In genomic region chr7:92180591-92181587, GRCm38 (mm10) we compare ENCODE assay signal across 7 mouse cellular contexts.
DNase-seq lines count a peak whose midpoint lies in the region; ATAC-seq and TF ChIP-seq lines count a peak whose summit lies in the region.

No protein-coding gene starts in this region.

- H3K4me3 ChIP-seq in embryonic facial prominence, embryonic 11.5 days (ENCODE audit: low read depth, low read length) = peak overlapping the region; percentile 27
- H3K4me3 ChIP-seq in heart, embryonic 16.5 days (ENCODE audit: low read length) = peak overlapping the region; percentile 59
- H3K4me3 ChIP-seq in kidney, embryonic 16.5 days (ENCODE audit: low read length) = peak overlapping the region; percentile 48
- H3K4me3 ChIP-seq in midbrain, embryonic 11.5 days (ENCODE audit: low read depth, low read length) = peak overlapping the region; percentile 26
- peak overlapping the region; percentile 35 for H3K4me3 ChIP-seq in testis, adult 2 months (ENCODE audit: control insufficient read depth, low read depth, low read length)

- H3K4me2 ChIP-seq in embryonic facial prominence, embryonic 11.5 days (ENCODE audit: low read depth, low read length) = peak overlapping the region; percentile 54
- H3K4me2 ChIP-seq in heart, embryonic 16.5 days (ENCODE audit: low read depth, low read length) = peak overlapping the region; percentile 78
- peak overlapping the region; percentile 69 for H3K4me2 ChIP-seq in kidney, embryonic 16.5 days (replicated peaks; ENCODE audit: low read depth, low read length)
- peak overlapping the region; percentile 43 for H3K4me2 ChIP-seq in midbrain, embryonic 11.5 days

- ATAC-seq in CD4-positive, CD25-positive, alpha-beta regulatory T cell, adult 4 months = peak; percentile 37
- ATAC-seq in embryonic facial prominence, embryonic 11.5 days (replicated peaks; ENCODE audit: insufficient number of reproducible peaks, low FRiP score, low TSS enrichment, low read depth) = peak; percentile 54
- peak; percentile 47 for ATAC-seq in heart, embryonic 16.5 days (replicated peaks; ENCODE audit: extremely low read depth, insufficient read depth, low FRiP score)
- peak; percentile 66 for ATAC-seq in kidney, embryonic 16.5 days (ENCODE audit: low FRiP score, low TSS enrichment)
- peak; percentile 68 for ATAC-seq in midbrain, embryonic 11.5 days (ENCODE audit: low FRiP score)

- TF ChIP-seq CTCF in testis, adult 2 months (IDR thresholded peaks at IDR 0.05; ENCODE audit: control insufficient read depth, insufficient read depth, insufficient replicate concordance, low read depth, low read length) = no peak

- H3K9ac ChIP-seq in embryonic facial prominence, embryonic 11.5 days (replicated peaks; ENCODE audit: low read length) = peak overlapping the region; percentile 32
- peak overlapping the region; percentile 64 for H3K9ac ChIP-seq in heart, embryonic 16.5 days (ENCODE audit: low read length)
- H3K9ac ChIP-seq in kidney, embryonic 16.5 days (replicated peaks; ENCODE audit: low read length) = peak overlapping the region; percentile 40; the same call in 1 of the 2 replicates
- peak overlapping the region; percentile 32 for H3K9ac ChIP-seq in midbrain, embryonic 11.5 days (ENCODE audit: low read length)

- H3K4me1 ChIP-seq in embryonic facial prominence, embryonic 11.5 days (ENCODE audit: control insufficient read depth, insufficient read depth, low read length) = no peaks in the 10 kb centered on the region; the same call in 1 of the 2 replicates
- no peaks in the 10 kb centered on the region; the same call in 1 of the 2 replicates for H3K4me1 ChIP-seq in heart, embryonic 16.5 days (ENCODE audit: control insufficient read depth, insufficient read depth, low read length)
- 0 out of 2 replicates have a peak, but pooled peaks cover 10% of the 10 kb centered on the region for H3K4me1 ChIP-seq in kidney, embryonic 16.5 days (ENCODE audit: insufficient read depth, low read length)
- H3K4me1 ChIP-seq in midbrain, embryonic 11.5 days (ENCODE audit: control insufficient read depth, insufficient read depth, low read length) = peaks cover 10% of the 10 kb centered on the region; the same call in 1 of the 2 replicates
- peaks cover 8% of the 10 kb centered on the region for H3K4me1 ChIP-seq in testis, adult 2 months (ENCODE audit: control insufficient read depth, insufficient read depth, low read length)

- no peak for TF ChIP-seq POLR2A in testis, adult 2 months (IDR thresholded peaks at IDR 0.05; ENCODE audit: control insufficient read depth, low read depth, low read length)

- H3K36me3 ChIP-seq in embryonic facial prominence, embryonic 11.5 days (replicated peaks; ENCODE audit: control insufficient read depth, insufficient read depth, low read depth, low read length) = no peaks in the 10 kb centered on the region
- no peaks in the 10 kb centered on the region for H3K36me3 ChIP-seq in heart, embryonic 16.5 days (ENCODE audit: control insufficient read depth, insufficient read depth)
- H3K36me3 ChIP-seq in kidney, embryonic 16.5 days (ENCODE audit: insufficient read depth, low read length) = no peaks in the 10 kb centered on the region
- H3K36me3 ChIP-seq in midbrain, embryonic 11.5 days (ENCODE audit: control insufficient read depth, insufficient read depth, low read length) = no peaks in the 10 kb centered on the region
- no peaks in the 10 kb centered on the region for H3K36me3 ChIP-seq in testis, adult 2 months (ENCODE audit: control insufficient read depth, insufficient read depth, low read length)

- H3K27me3 ChIP-seq in embryonic facial prominence, embryonic 11.5 days (ENCODE audit: control insufficient read depth, insufficient read depth, low read length) = no peaks in the 10 kb centered on the region
- H3K27me3 ChIP-seq in heart, embryonic 16.5 days (ENCODE audit: control insufficient read depth, insufficient read depth, low read length) = no peaks in the 10 kb centered on the region
- no peaks in the 10 kb centered on the region for H3K27me3 ChIP-seq in kidney, embryonic 16.5 days (ENCODE audit: insufficient read depth, low read length)
- H3K27me3 ChIP-seq in midbrain, embryonic 11.5 days (ENCODE audit: control insufficient read depth, insufficient read depth, low read length) = peaks cover 8% of the 10 kb centered on the region; the same call in 1 of the 2 replicates
- no peaks in the 10 kb centered on the region for H3K27me3 ChIP-seq in testis, adult 2 months (ENCODE audit: control insufficient read depth, insufficient read depth, low read length)

- H3K27ac ChIP-seq in embryonic facial prominence, embryonic 11.5 days (replicated peaks; ENCODE audit: low read depth, low read length) = no peak overlapping the region
- H3K27ac ChIP-seq in heart, embryonic 16.5 days (ENCODE audit: low read length) = peak overlapping the region; percentile 63
- no peak overlapping the region for H3K27ac ChIP-seq in kidney, embryonic 16.5 days (ENCODE audit: low read length)
- no peak overlapping the region for H3K27ac ChIP-seq in midbrain, embryonic 11.5 days (ENCODE audit: low read depth, low read length)
- H3K27ac ChIP-seq in testis, adult 2 months (ENCODE audit: control insufficient read depth, insufficient read depth, low read depth, low read length) = no peak overlapping the region

- peak; percentile 66 for DNase-seq in Muller cell, postnatal 12 days (ENCODE audit: inconsistent ontology term)
- DNase-seq in embryonic facial prominence, embryonic 11.5 days (ENCODE audit: low spot score) = peak; percentile 54
- peak; percentile 93 for DNase-seq in midbrain, embryonic 11.5 days (ENCODE audit: low spot score, missing footprints)

- H3K9me3 ChIP-seq in embryonic facial prominence, embryonic 11.5 days (replicated peaks; ENCODE audit: control insufficient read depth, low read length) = no peaks in the 10 kb centered on the region
- H3K9me3 ChIP-seq in heart, embryonic 16.5 days (replicated peaks; ENCODE audit: control insufficient read depth, low read length) = no peaks in the 10 kb centered on the region
- no peaks in the 10 kb centered on the region for H3K9me3 ChIP-seq in kidney, embryonic 16.5 days (ENCODE audit: low read length)
- H3K9me3 ChIP-seq in midbrain, embryonic 11.5 days (ENCODE audit: control insufficient read depth, low read length) = no peaks in the 10 kb centered on the region

- 17% methylated on average over 29 of the region's 29 CpGs for WGBS in embryonic facial prominence, embryonic 11.5 days
- 13% methylated on average over 29 of the region's 29 CpGs for WGBS in heart, embryonic 16.5 days
- 11% methylated on average over 27 of the region's 29 CpGs for WGBS in kidney, embryonic 16.5 days
- WGBS in midbrain, embryonic 11.5 days = 14% methylated on average over 29 of the region's 29 CpGs
